Mouse (Mus musculus): ENCODE measurements around the gene Gm26620. TPM values are rescaled to one million over a fixed set of nuclear protein-coding genes. Genes with fewer than 3 reads are reported as not detected.
A peak's percentile ranks its signal among the peaks of the same experiment; 100 is the strongest.

The Gm26620 gene
- polyA plus RNA-seq, 1 experiment = 0.06 TPM

GRCm38 (mm10) chr1:170863033-170863432, 21.8 kb upstream of the Gm26620 start:
- Histone ChIP-seq H3K4me3 (no peak overlapping the region), H3ac (ENCODE audit: control insufficient read depth, insufficient read length) (no peak overlapping the region), H3K36me3 (ENCODE audit: control insufficient read depth, insufficient read depth) (no peaks in the 10 kb centered on the region), H3K27me3 (ENCODE audit: control insufficient read depth, insufficient read depth, insufficient read length) (no peaks in the 10 kb centered on the region), H3K79me2 (ENCODE audit: control insufficient read depth, insufficient read depth) (peaks cover 95% of the 10 kb centered on the region), H3K4me2 (ENCODE audit: low read depth) (peak overlapping the region; percentile 66)
- TF ChIP-seq POLR2AphosphoS2 (IDR thresholded peaks at IDR 0.05; ENCODE audit: insufficient read length, low read depth) (no peak), TCF12 (IDR thresholded peaks at IDR 0.05; ENCODE audit: insufficient read depth, poor library complexity, severe bottlenecking) (no peak), MAX (IDR thresholded peaks at IDR 0.05; ENCODE audit: low read depth) (no peak), MYOD1 (IDR thresholded peaks at IDR 0.05; ENCODE audit: control insufficient read depth in 1 of 3, insufficient read length in 2 of 3, low read depth in 2 of 3) (no peak), POLR2A (IDR thresholded peaks at IDR 0.05; ENCODE audit: insufficient read length, low read depth) (no peak), SRF (IDR thresholded peaks at IDR 0.05; ENCODE audit: control insufficient read depth, insufficient read length, low read depth) (no peak), USF1 (IDR thresholded peaks at IDR 0.05; ENCODE audit: low read depth) (no peak), CEBPB (IDR thresholded peaks at IDR 0.05; ENCODE audit: insufficient read depth, poor library complexity, severe bottlenecking) (no peak), TCF3 (IDR thresholded peaks at IDR 0.05; ENCODE audit: insufficient read length, low read depth) (no peak), E2F4 (IDR thresholded peaks at IDR 0.05; ENCODE audit: insufficient read depth) (no peak), REST (IDR thresholded peaks at IDR 0.05; ENCODE audit: insufficient read depth, insufficient read length) (no peak), MYOG (IDR thresholded peaks at IDR 0.05; ENCODE audit: control insufficient read depth in 1 of 3, insufficient read depth in 1 of 3, insufficient read length in 2 of 3, low read depth in 2 of 3) (no peak)

- Histone ChIP-seq H3K27me3 (ENCODE audit: control insufficient read depth, insufficient read depth, insufficient read length) (no peaks in the 10 kb centered on the region), H3K4me3 (no peak overlapping the region), H3K36me3 (ENCODE audit: control insufficient read depth, insufficient read depth) (no peaks in the 10 kb centered on the region), H3K4me2 (ENCODE audit: low read depth) (no peak overlapping the region), H3K79me2 (ENCODE audit: control insufficient read depth, insufficient read depth) (peaks cover 83% of the 10 kb centered on the region), H3ac (ENCODE audit: control insufficient read depth, insufficient read length) (no peak overlapping the region)
- no peak for TF ChIP-seq MAX (IDR thresholded peaks at IDR 0.05; ENCODE audit: low read depth)
- no peak for TF ChIP-seq USF1 (IDR thresholded peaks at IDR 0.05; ENCODE audit: low read depth)
- TF ChIP-seq SRF (IDR thresholded peaks at IDR 0.05; ENCODE audit: control insufficient read depth, insufficient read length, low read depth) = no peak
- no peak for TF ChIP-seq E2F4 (IDR thresholded peaks at IDR 0.05; ENCODE audit: insufficient read depth)
- no peak for TF ChIP-seq MYOD1 (IDR thresholded peaks at IDR 0.05; ENCODE audit: control insufficient read depth in 1 of 3, insufficient read length in 2 of 3, low read depth in 2 of 3)
These were observed 20.6 kb upstream of the Gm26620 start for GRCm38 (mm10) chr1:170864234-170864633.

- peaks cover 77% of the 10 kb centered on the region for H3K79me2 ChIP-seq (ENCODE audit: control insufficient read depth, insufficient read depth)
- no peak for TF ChIP-seq TCF12 (IDR thresholded peaks at IDR 0.05; ENCODE audit: insufficient read depth, poor library complexity, severe bottlenecking)
- TF ChIP-seq E2F4 (IDR thresholded peaks at IDR 0.05; ENCODE audit: insufficient read depth) = no peak
- no peak for TF ChIP-seq SRF (IDR thresholded peaks at IDR 0.05; ENCODE audit: control insufficient read depth, insufficient read length, low read depth)
- no peak for TF ChIP-seq POLR2AphosphoS2 (IDR thresholded peaks at IDR 0.05; ENCODE audit: insufficient read length, low read depth)
- TF ChIP-seq MYOD1 (IDR thresholded peaks at IDR 0.05; ENCODE audit: control insufficient read depth in 1 of 3, insufficient read length in 2 of 3, low read depth in 2 of 3) = no peak
- TF ChIP-seq CEBPB (IDR thresholded peaks at IDR 0.05; ENCODE audit: insufficient read depth, poor library complexity, severe bottlenecking) = no peak
- no peak for TF ChIP-seq MAX (IDR thresholded peaks at IDR 0.05; ENCODE audit: low read depth)
- no peak for TF ChIP-seq REST (IDR thresholded peaks at IDR 0.05; ENCODE audit: insufficient read depth, insufficient read length)
- no peaks in the 10 kb centered on the region for H3K27me3 ChIP-seq (ENCODE audit: control insufficient read depth, insufficient read depth, insufficient read length)
- H3ac ChIP-seq (ENCODE audit: control insufficient read depth, insufficient read length) = no peak overlapping the region
- H3K4me2 ChIP-seq (ENCODE audit: low read depth) = peak overlapping the region; percentile 5
- H3K4me3 ChIP-seq = no peak overlapping the region
- no peaks in the 10 kb centered on the region for H3K36me3 ChIP-seq (ENCODE audit: control insufficient read depth, insufficient read depth)
These were observed 20.1 kb upstream of the Gm26620 start for GRCm38 (mm10) chr1:170864754-170865153.

GRCm38 (mm10) chr1:170865406-170865805, 19.5 kb upstream of the Gm26620 start:
- H3K36me3 ChIP-seq (ENCODE audit: control insufficient read depth, insufficient read depth) = no peaks in the 10 kb centered on the region
- no peak overlapping the region for H3ac ChIP-seq (ENCODE audit: control insufficient read depth, insufficient read length)
- H3K27me3 ChIP-seq (ENCODE audit: control insufficient read depth, insufficient read depth, insufficient read length) = no peaks in the 10 kb centered on the region
- TF ChIP-seq CEBPB (IDR thresholded peaks at IDR 0.05; ENCODE audit: insufficient read depth, poor library complexity, severe bottlenecking) = no peak
- peak in 1 of 3 experiments; percentile 17 for TF ChIP-seq MYOG (IDR thresholded peaks at IDR 0.05; ENCODE audit: control insufficient read depth in 1 of 3, insufficient read depth in 1 of 3, insufficient read length in 2 of 3, low read depth in 2 of 3)
- no peak for TF ChIP-seq POLR2AphosphoS2 (IDR thresholded peaks at IDR 0.05; ENCODE audit: insufficient read length, low read depth)
- H3K79me2 ChIP-seq (ENCODE audit: control insufficient read depth, insufficient read depth) = peaks cover 72% of the 10 kb centered on the region
- H3K4me3 ChIP-seq = peak overlapping the region; percentile 97
- H3K4me2 ChIP-seq (ENCODE audit: low read depth) = peak overlapping the region; percentile 74

- no peaks in the 10 kb centered on the region for H3K36me3 ChIP-seq (ENCODE audit: control insufficient read depth, insufficient read depth)
- peak overlapping the region; percentile 97 for H3K4me3 ChIP-seq
- TF ChIP-seq POLR2A (IDR thresholded peaks at IDR 0.05; ENCODE audit: insufficient read length, low read depth) (no peak), E2F4 (IDR thresholded peaks at IDR 0.05; ENCODE audit: insufficient read depth) (no peak), MYOD1 (IDR thresholded peaks at IDR 0.05; ENCODE audit: control insufficient read depth in 1 of 3, insufficient read length in 2 of 3, low read depth in 2 of 3) (peak in 2 of 3 experiments; percentile 17 to 21), MYOG (IDR thresholded peaks at IDR 0.05; ENCODE audit: control insufficient read depth in 1 of 3, insufficient read depth in 1 of 3, insufficient read length in 2 of 3, low read depth in 2 of 3) (peak in 1 of 3 experiments; percentile 19)
- peak overlapping the region; percentile 74 for H3K4me2 ChIP-seq (ENCODE audit: low read depth)
- no peaks in the 10 kb centered on the region for H3K27me3 ChIP-seq (ENCODE audit: control insufficient read depth, insufficient read depth, insufficient read length)
- H3ac ChIP-seq (ENCODE audit: control insufficient read depth, insufficient read length) = peak overlapping the region; percentile 48
- peaks cover 54% of the 10 kb centered on the region for H3K79me2 ChIP-seq (ENCODE audit: control insufficient read depth, insufficient read depth)
These were observed 17.7 kb upstream of the Gm26620 start for GRCm38 (mm10) chr1:170866992-170867690.

All from myocyte (in vitro differentiated cells).